Mouse (Mus musculus) ES-E14 (cell line): Measurements from ENCODE around the gene Slfn8.

Experiments used
- MAFK ChIP-seq: IDR thresholded peaks from 2 replicates; pipeline ENCODE4 v1.6.1; 2014; ENCODE audit warnings: mild to moderate bottlenecking, low read depth, low read length, inconsistent platforms; ENCODE audit not compliant: insufficient read depth
- ZC3H11A ChIP-seq: IDR thresholded peaks from 2 replicates; pipeline ENCODE4 v1.6.1; 2012; ENCODE audit warnings: low read depth, mild to moderate bottlenecking, inconsistent platforms, low read length, borderline replicate concordance

GRCm38 (mm10) chr11:83065441-83066344 is 45.1 kb upstream of the Slfn8 start:
- TF ChIP-seq MAFK (no peak), ZC3H11A (no peak)
